Mouse (Mus musculus) stomach, postnatal 0 days (tissue): Measurements from ENCODE around the gene S100a2. TPM values are rescaled to one million over a fixed set of nuclear protein-coding genes. Genes with fewer than 3 reads are reported as not detected.
A peak's percentile ranks its signal among the peaks of the same experiment; 100 is the strongest.

Experiments
- ATAC-seq: fragments of 200-750 bp; cut with Nextera tagmentation; 2 replicates; pipeline ENCODE4 v1.8.0; 2017; ENCODE audit not compliant: low FRiP score, low TSS enrichment
- DNase-seq: peaks from one replicate; pipeline ENCODE4 v3.0.0-alpha.2; 2016; ENCODE audit warnings: low spot score
- H3K27ac ChIP-seq: fragments of 300-500 bp; sonication (generic); replicated peaks from 2 replicates; pipeline ENCODE4 v1.5.1; 2014; ENCODE audit warnings: mild to moderate bottlenecking, control low read depth
- H3K27me3 ChIP-seq: fragments of 300-500 bp; sonication (generic); 2 replicates; pipeline ENCODE4 v1.6.1; 2014; ENCODE audit warnings: low read length; ENCODE audit not compliant: control insufficient read depth, insufficient read depth
- H3K36me3 ChIP-seq: fragments of 300-500 bp; sonication (generic); 2 replicates; pipeline ENCODE4 v1.6.1; 2014; ENCODE audit warnings: low read length, mixed read lengths; ENCODE audit not compliant: control insufficient read depth, insufficient read depth
- H3K4me1 ChIP-seq: fragments of 300-500 bp; sonication (generic); replicated peaks from 2 replicates; pipeline ENCODE4 v1.6.1; 2014; ENCODE audit warnings: antibody characterized with exemption; ENCODE audit not compliant: control insufficient read depth, insufficient read depth
- H3K4me2 ChIP-seq: fragments of 300-500 bp; sonication (generic); replicated peaks from 2 replicates; pipeline ENCODE4 v1.6.1; 2014; ENCODE audit warnings: low read depth, mild to moderate bottlenecking, control low read depth, moderate library complexity
- H3K4me3 ChIP-seq: fragments of 300-500 bp; sonication (generic); 2 replicates; pipeline ENCODE4 v1.5.1; 2014; ENCODE audit warnings: low read depth, low read length, control low read depth
- H3K9ac ChIP-seq: fragments of 300-500 bp; sonication (generic); 2 replicates; pipeline ENCODE4 v1.6.1; 2014; ENCODE audit warnings: mild to moderate bottlenecking, low read length, control low read depth, mixed read lengths
- H3K9me3 ChIP-seq: fragments of 300-500 bp; sonication (generic); 2 replicates; pipeline ENCODE4 v1.6.1; 2016; ENCODE audit warnings: low read length; ENCODE audit not compliant: control insufficient read depth
- CTCF ChIP-seq: IDR thresholded peaks from 2 replicates; pipeline ENCODE4 v1.5.1; 2016; ENCODE audit warnings: antibody characterized with exemption, low read depth, mild to moderate bottlenecking, moderate library complexity
- EP300 ChIP-seq: optimal IDR thresholded peaks from 2 replicates; pipeline ENCODE3; 2016; ENCODE audit warnings: antibody characterized with exemption
- WGBS: fragments of 180-500 bp; shearing (Covaris S2); extraction: QIAGEN DNeasy Blood & Tissue Kit; methylation state at CpG from one replicate; pipeline ENCODE4 v1.1.7; 2014; 5-methylcytosine and 5-hydroxymethylcytosine counted together
- polyA plus RNA-seq: library from polyadenylated mRNA; unstranded; fragments of >200 nt; fragmentation: Nextera tagmentation; extraction: Ambion mirVana; gene quantifications from 2 replicates; pipeline ENCODE4 v1.2.1, GENCODE M21; 2015

S100a2 gene
- 0.65 and 1.2 TPM in 2 replicates for polyA plus RNA-seq

- Histone ChIP-seq H3K4me2 (no peak within 1 kb of the TSS), H3K36me3 (no peaks in the 10 kb centered on the region), H3K4me3 (no peak within 1 kb of the TSS), H3K9ac (no peak within 1 kb of the TSS), H3K27me3 (no peaks in the 10 kb centered on the region), H3K4me1 (peaks cover 5% of the 10 kb centered on the region), H3K9me3 (no peaks in the 10 kb centered on the region), H3K27ac (peak within 1 kb of the TSS; percentile 77)
- ATAC-seq (no peak), DNase-seq (no peak)
- WGBS, result 81% methylated on average over 8 of the region's 8 CpGs
- TF ChIP-seq CTCF (no peak), EP300 (no peak)
Measured at GRCm38 (mm10) chr3:90589947-90590346, at the start of gene S100a2. TSS of gene S100a2 (plus strand) at chr3:90590247.

- Histone ChIP-seq H3K27ac (peak overlapping the region; percentile 74), H3K27me3 (no peaks in the 10 kb centered on the region), H3K4me2 (peak overlapping the region; percentile 36), H3K9me3 (no peaks in the 10 kb centered on the region), H3K36me3 (no peaks in the 10 kb centered on the region), H3K9ac (peak overlapping the region; percentile 38), H3K4me1 (no peaks in the 10 kb centered on the region), H3K4me3 (peak overlapping the region; percentile 17; the same call in 1 of the 2 replicates)
- ATAC-seq, result peak; percentile 35; the same call in 1 of the 2 replicates
- 54% methylated on average over 4 of the region's 4 CpGs for WGBS
- DNase-seq, result no peak
- TF ChIP-seq CTCF (no peak), EP300 (no peak)
Measured at GRCm38 (mm10) chr3:90540904-90541303, 49.1 kb upstream of the S100a2 start.

GRCm38 (mm10) chr3:90549676-90550420, 40.2 kb upstream of the S100a2 start:
- no peak for DNase-seq
- H3K4me3 ChIP-seq, result no peak overlapping the region
- ATAC-seq, result no peak
- TF ChIP-seq EP300 (no peak), CTCF (no peak)
- H3K27ac ChIP-seq, result no peak overlapping the region
- no peaks in the 10 kb centered on the region for H3K36me3 ChIP-seq
- H3K9ac ChIP-seq, result no peak overlapping the region
- no peak overlapping the region for H3K4me2 ChIP-seq
- 64% methylated on average over 5 of the region's 5 CpGs for WGBS
- H3K27me3 ChIP-seq, result no peaks in the 10 kb centered on the region
- no peaks in the 10 kb centered on the region for H3K4me1 ChIP-seq
- H3K9me3 ChIP-seq, result no peaks in the 10 kb centered on the region

GRCm38 (mm10) chr3:90550421-90550790, 39.6 kb upstream of the S100a2 start:
- DNase-seq (no peak), ATAC-seq (peak; percentile 67)
- Histone ChIP-seq H3K27ac (no peak overlapping the region), H3K4me1 (no peaks in the 10 kb centered on the region), H3K4me3 (no peak overlapping the region), H3K4me2 (no peak overlapping the region), H3K27me3 (no peaks in the 10 kb centered on the region), H3K36me3 (no peaks in the 10 kb centered on the region), H3K9ac (no peak overlapping the region), H3K9me3 (no peaks in the 10 kb centered on the region)
- 69% methylated on average over 2 of the region's 2 CpGs for WGBS
- TF ChIP-seq CTCF, result no peak
- no peak for TF ChIP-seq EP300

GRCm38 (mm10) chr3:90552231-90552630, 37.8 kb upstream of the S100a2 start:
- Histone ChIP-seq H3K4me3 (no peak overlapping the region), H3K27me3 (no peaks in the 10 kb centered on the region), H3K27ac (no peak overlapping the region), H3K9ac (no peak overlapping the region), H3K36me3 (no peaks in the 10 kb centered on the region), H3K4me1 (no peaks in the 10 kb centered on the region), H3K9me3 (no peaks in the 10 kb centered on the region), H3K4me2 (no peak overlapping the region)
- DNase-seq (no peak), ATAC-seq (no peak)
- WGBS, result 62% methylated on average over 2 of the region's 2 CpGs
- TF ChIP-seq EP300 (no peak), CTCF (no peak)

GRCm38 (mm10) chr3:90555954-90556353, 34.1 kb upstream of the S100a2 start:
- no peaks in the 10 kb centered on the region for H3K36me3 ChIP-seq
- WGBS, result 54% methylated on average over 5 of the region's 5 CpGs
- no peak overlapping the region for H3K4me2 ChIP-seq
- no peaks in the 10 kb centered on the region for H3K27me3 ChIP-seq
- no peaks in the 10 kb centered on the region for H3K9me3 ChIP-seq
- H3K27ac ChIP-seq, result 0 out of 2 replicates have a peak overlapping the region, but pooled peaks have one; percentile 40
- H3K4me3 ChIP-seq, result no peak overlapping the region
- no peak for ATAC-seq
- TF ChIP-seq EP300 (no peak), CTCF (no peak)
- DNase-seq, result no peak
- no peak overlapping the region for H3K9ac ChIP-seq
- no peaks in the 10 kb centered on the region for H3K4me1 ChIP-seq
